Mouse (Mus musculus) C2C12 (cell line): ENCODE measurements around the gene Polk.

Experiments used
- CEBPB ChIP-seq: IDR thresholded peaks from one replicate; pipeline ENCODE4 v1.6.1; 2011; ENCODE audit warnings: low read depth, mild to moderate bottlenecking, control low read depth, moderate library complexity
- CTCF ChIP-seq: IDR thresholded peaks from one replicate; pipeline ENCODE4 v1.5.1; 2011; ENCODE audit not compliant: control insufficient read depth, insufficient read depth, insufficient read length
- MAX ChIP-seq: IDR thresholded peaks from one replicate; pipeline ENCODE4 v1.6.1; 2011; ENCODE audit warnings: mild to moderate bottlenecking, control low read depth
- MYOD1 ChIP-seq: IDR thresholded peaks from one replicate; pipeline ENCODE4 v1.6.1; 2011; ENCODE audit warnings: low read depth; ENCODE audit not compliant: control insufficient read depth, insufficient read length
- MYOG ChIP-seq: IDR thresholded peaks from one replicate; pipeline ENCODE4 v1.6.1; 2011; ENCODE audit not compliant: control insufficient read depth, insufficient read length; ENCODE audit errors: extremely low read depth
- USF1 ChIP-seq: IDR thresholded peaks from one replicate; pipeline ENCODE4 v1.6.1; 2011; ENCODE audit warnings: low read depth, mild to moderate bottlenecking, control low read depth, moderate library complexity

GRCm38 (mm10) chr13:96458018-96458417, 84.4 kb downstream of the Polk start:
- TF ChIP-seq CTCF (no peak), USF1 (no peak), MAX (no peak), CEBPB (no peak), MYOG (no peak), MYOD1 (no peak)
